Mouse (Mus musculus) hematopoietic stem cell, adult 5-6 weeks (primary cell): Measurements from ENCODE around the gene Retsat. TPM values are rescaled to one million over a fixed set of nuclear protein-coding genes. Genes with fewer than 3 reads are reported as not detected.

Experiments used
- ATAC-seq, 2 experiments: fragments of 125-278 bp in 1 of 2; replicated peaks in 1 of 2; 2 replicates each; pipeline ENCODE4 v1.8.0; 2016 to 2017; ENCODE audit warnings: inconsistent platforms in 2 of 2, mild to moderate bottlenecking in 2 of 2, moderate number of reproducible peaks in 2 of 2, low read depth in 1 of 2, moderate TSS enrichment in 1 of 2; ENCODE audit not compliant: low FRiP score in 2 of 2, poor library complexity in 2 of 2, severe bottlenecking in 2 of 2, insufficient read depth in 1 of 2, low TSS enrichment in 1 of 2
- total RNA-seq: library from RNA; stranded (forward); fragments of 172-1452, 232-1000 nt; gene quantifications from 2 replicates; pipeline ENCODE4 v1.2.3, GENCODE M21; 2017

Retsat gene
- total RNA-seq, 1 experiment from 2014 or later, result 12.4 TPM

- no peak for ATAC-seq
Measured at GRCm38 (mm10) chr6:72610261-72610660, 12.0 kb downstream of the Retsat start.

GRCm38 (mm10) chr6:72615151-72615550 is 16.9 kb downstream of the Retsat start:
- ATAC-seq, result no peak

- ATAC-seq, result no peak
Measured at GRCm38 (mm10) chr6:72615561-72616375, 17.5 kb downstream of the Retsat start.

- peak; percentile 92 to 93 for ATAC-seq
Measured at GRCm38 (mm10) chr6:72616643-72617288, 18.5 kb downstream of the Retsat start, which contains the start of gene Tgoln1. TSS of gene Tgoln1 (minus strand) at chr6:72617000.

GRCm38 (mm10) chr6:72619734-72620532 is 21.7 kb downstream of the Retsat start:
- ATAC-seq, result no peak

- ATAC-seq, result no peak
Measured at GRCm38 (mm10) chr6:72620920-72621319, 22.6 kb downstream of the Retsat start.

- ATAC-seq, result no peak
Measured at GRCm38 (mm10) chr6:72622917-72623316, 24.6 kb downstream of the Retsat start.

GRCm38 (mm10) chr6:72623661-72624402 is 25.6 kb downstream of the Retsat start:
- ATAC-seq, result peak; percentile 72 to 75; a peak in 3 of 4 replicates

GRCm38 (mm10) chr6:72626391-72626790 is 28.1 kb downstream of the Retsat start:
- ATAC-seq, result no peak

GRCm38 (mm10) chr6:72627276-72627675 is 29.0 kb downstream of the Retsat start:
- ATAC-seq, result no peak

- ATAC-seq, result no peak
Measured at GRCm38 (mm10) chr6:72630370-72630769, 32.1 kb downstream of the Retsat start.

GRCm38 (mm10) chr6:72630961-72631360 is 32.7 kb downstream of the Retsat start:
- no peak for ATAC-seq

- no peak for ATAC-seq
Measured at GRCm38 (mm10) chr6:72631700-72632099, 33.4 kb downstream of the Retsat start.

GRCm38 (mm10) chr6:72634311-72634710 is 36.0 kb downstream of the Retsat start:
- ATAC-seq, result no peak

- peak; percentile 55 to 66 for ATAC-seq
Measured at GRCm38 (mm10) chr6:72635760-72636431, 37.6 kb downstream of the Retsat start.

GRCm38 (mm10) chr6:72636940-72637339 is 38.7 kb downstream of the Retsat start:
- no peak for ATAC-seq
